Mouse (Mus musculus) Muller cell, postnatal 12 days (primary cell): ENCODE measurements at regions not wholly inside any gene's neighbourhood (a gene's known extent, or its start where the extent isn't known, plus 50 kb on each side); places are given as distances from the start of the nearest gene placed in this dataset.

Experiments
- DNase-seq: peaks from one replicate; pipeline ENCODE4 v3.0.0-alpha.2; 2015; ENCODE audit errors: inconsistent ontology term

GRCm38 (mm10) chr5:50937570-50937969 lies 630.0 kb downstream of the Ppargc1a start:
- peak; percentile 69 for DNase-seq

GRCm38 (mm10) chr5:50921599-50921998 lies 645.9 kb downstream of the Ppargc1a start:
- DNase-seq, result no peak

GRCm38 (mm10) chr5:50916341-50916740 lies 651.2 kb downstream of the Ppargc1a start:
- DNase-seq, result no peak

- no peak for DNase-seq
Measured at GRCm38 (mm10) chr5:50915176-50915792, 652.2 kb downstream of the Ppargc1a start.

GRCm38 (mm10) chr5:50904779-50905178 lies 662.7 kb downstream of the Ppargc1a start:
- no peak for DNase-seq
